Mouse (Mus musculus): ENCODE measurements around the gene Rfx8.

- TF ChIP-seq CTCF (IDR thresholded peaks at IDR 0.05; ENCODE audit: low read depth) (no peak), EP300 (IDR thresholded peaks at IDR 0.05; ENCODE audit: low read depth) (no peak)
These were observed 19.6 kb downstream of the Rfx8 start for GRCm38 (mm10) chr1:39701274-39701602.
